Mouse (Mus musculus) gastrocnemius, postnatal 4 days (tissue): ENCODE measurements at regions not wholly inside any gene's neighbourhood (a gene's known extent, or its start where the extent isn't known, plus 50 kb on each side); places are given as distances from the start of the nearest gene placed in this dataset.
A peak's percentile ranks its signal among the peaks of the same experiment; 100 is the strongest.
"Not testable (repeated sequence)": the region's sequence is repeated elsewhere in the genome, so short reads cannot be mapped to it uniquely, and the experiment has no call there.

Source experiments
- DNase-seq, 2 experiments: peaks; one replicate each; pipeline ENCODE4 v3.0.0; 2021 to 2022; ENCODE audit warnings: low spot score in 2 of 2, mixed read lengths in 2 of 2

DNA sequence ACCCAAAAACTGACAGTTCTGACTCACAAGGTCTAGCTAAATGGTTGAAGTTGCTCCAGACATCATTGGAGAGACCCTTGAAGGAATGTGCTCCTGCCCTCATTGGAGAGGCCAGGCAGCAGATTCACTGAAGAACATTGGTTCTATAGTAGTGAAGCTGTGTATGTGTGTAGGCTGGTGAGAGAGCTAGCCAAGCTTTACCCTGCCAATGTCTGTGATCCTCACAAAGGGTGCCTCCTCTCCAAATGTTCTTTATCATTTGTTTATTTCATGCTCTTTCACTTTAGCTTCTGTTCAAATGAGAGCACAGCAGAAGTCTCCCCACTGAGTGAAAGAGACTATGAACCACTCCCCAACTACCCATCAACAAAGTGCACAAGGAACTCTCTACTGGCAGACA, 195.6 kb upstream of the Ctso start:
- no peak for DNase-seq

DNA sequence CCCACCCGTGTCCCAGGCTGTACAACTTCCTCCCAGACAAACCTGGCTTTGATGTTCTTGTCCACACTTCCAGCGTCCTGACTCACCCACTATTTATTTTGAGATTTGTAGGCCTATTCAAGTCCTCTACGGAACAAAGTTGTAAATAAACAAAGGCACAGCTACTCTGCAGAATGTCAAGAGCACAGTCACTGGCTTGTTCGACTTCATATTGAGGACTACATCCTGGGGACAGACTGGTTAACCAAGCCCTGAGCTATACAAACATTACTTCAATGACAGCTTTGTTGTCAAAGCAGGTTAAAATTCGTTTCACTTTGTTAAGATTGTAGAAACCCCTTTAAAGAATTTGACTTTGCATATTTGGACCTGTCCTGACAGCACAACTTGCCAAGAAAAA, 190.3 kb upstream of the Ctso start:
- no peak for DNase-seq

DNA sequence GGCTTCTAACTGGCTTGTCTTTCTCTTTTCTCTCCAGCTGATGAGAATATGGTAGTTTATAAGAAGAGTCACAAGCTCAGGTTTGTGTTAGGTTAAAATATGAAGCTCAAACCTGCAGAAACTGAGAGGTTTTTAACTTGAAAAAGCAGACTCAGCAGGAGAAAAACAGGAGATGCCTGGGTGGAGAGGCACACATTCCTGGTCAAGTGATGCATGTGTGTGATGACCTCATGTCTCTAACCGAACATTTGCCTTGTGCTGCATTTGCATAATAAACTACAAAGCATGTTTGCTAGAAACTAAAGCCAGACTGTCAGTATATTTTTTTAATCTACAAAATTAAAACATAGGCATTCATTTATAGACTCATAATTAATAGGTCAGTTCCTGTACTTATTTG, 182.2 kb upstream of the Ctso start:
- DNase-seq, result no peak

DNA sequence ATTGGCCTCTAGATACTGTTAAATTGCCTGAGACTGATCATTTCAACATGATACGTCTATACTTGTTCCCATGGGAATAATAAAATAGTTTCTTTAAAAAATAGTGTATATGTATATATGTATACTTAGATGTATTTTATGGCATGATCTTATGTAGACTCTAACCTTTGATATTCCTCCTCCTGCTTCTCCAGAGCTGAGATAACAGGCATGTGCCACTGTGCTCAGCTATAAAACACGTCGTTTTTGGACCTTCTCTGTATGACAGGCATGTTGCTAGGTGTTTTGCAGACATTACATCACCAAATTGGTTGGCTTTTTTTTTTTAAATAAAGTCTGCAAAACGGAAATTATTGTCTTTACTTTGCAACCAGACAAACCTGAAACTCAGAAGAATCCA, 179.4 kb upstream of the Ctso start:
- DNase-seq, result no peak

DNA sequence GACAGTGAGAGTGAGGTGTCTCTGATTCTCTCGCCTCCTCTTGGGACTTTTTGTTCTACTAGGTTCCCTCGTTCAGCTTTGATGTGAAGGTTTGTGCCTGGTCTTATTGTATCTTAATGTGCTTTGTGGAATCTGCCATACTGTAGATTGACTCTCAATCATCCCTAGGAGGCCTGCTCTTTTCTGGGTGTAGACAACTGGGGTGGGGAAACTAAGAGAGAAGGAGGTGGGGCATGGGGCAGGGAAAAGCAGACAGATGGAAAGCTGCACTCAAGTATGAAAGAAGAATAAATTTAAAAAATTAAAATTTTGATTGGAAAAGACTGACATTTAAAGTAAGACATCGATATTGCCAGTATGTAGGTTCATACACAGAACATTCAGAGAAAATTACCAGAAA, 172.0 kb upstream of the Ctso start:
- no peak for DNase-seq

DNA sequence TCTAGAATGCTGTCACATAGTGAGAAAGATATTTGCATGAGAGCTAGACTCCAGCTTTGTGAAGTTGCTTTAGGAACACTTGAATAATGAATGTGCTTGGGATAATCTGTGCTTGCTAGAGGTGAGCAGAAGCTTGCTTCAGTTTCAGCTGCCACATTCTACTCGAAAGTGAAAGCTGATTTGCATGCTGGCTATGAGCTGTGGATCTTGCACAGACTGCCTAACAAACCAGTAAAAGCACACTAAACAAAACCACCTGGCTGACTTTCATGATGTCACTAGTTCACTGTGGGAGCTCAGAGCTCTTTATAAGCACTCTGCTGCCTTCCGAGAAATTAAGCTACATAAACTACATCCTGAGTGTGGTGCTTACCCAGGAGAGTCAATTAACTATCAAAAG, 171.5 kb upstream of the Ctso start:
- no peak for DNase-seq

DNA sequence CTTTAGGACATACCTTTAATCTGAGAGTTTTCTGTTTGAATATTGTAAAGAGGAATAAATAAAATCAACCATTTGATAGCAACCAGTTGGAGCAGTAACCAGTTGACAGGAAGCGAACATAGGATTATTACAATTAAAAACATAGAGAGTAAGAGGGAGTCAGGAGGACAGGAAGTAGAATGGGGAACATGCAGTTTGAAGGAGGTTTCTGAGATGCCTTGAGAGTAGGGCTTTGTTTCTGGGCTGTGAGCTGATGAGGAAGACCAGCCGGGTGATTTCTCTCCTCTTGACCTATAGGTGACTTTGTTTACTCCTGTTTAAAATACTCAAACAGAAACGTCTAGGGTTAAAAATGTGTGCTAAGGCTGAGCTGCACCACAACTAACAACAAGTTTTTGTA, 160.6 kb upstream of the Ctso start:
- no peak for DNase-seq

DNA sequence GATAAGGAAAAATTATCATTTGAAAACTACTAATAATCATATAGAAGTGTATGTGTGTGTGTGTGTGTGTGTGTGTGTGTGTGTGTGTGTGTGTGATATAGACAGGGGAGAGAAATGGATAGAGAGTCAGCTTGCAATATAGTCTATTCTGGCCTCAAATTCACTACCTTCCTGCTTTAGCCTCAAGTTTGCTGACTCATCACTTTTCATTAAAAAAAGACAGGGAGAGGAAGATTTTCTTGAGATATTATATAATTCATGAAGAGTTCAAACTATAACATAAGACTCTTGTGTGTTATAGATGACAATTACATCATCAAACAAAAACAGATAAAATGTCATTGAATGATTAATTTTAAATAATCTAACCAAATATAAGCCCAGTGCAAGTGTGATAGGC, 159.4 kb upstream of the Ctso start:
- DNase-seq, result no peak

DNA sequence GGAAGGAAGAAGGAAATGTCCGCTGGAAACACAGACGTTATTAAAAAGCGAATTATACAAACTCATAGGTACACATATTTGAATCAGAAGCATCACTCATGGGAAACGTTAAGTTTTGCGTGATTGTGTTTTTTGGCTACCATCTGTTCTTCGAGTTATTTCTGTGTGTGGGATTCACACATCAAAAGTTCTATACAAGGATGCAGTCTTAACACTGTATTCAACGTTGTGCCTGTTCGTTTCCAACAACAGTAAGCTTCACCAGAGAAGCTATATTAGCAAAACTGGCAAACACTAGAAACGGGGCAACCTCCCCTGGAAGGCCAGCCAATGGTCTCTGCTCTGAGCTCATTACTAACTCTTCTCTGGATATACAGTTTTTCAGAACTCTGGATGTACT, 150.3 kb upstream of the Ctso start:
- DNase-seq, result no peak

DNA sequence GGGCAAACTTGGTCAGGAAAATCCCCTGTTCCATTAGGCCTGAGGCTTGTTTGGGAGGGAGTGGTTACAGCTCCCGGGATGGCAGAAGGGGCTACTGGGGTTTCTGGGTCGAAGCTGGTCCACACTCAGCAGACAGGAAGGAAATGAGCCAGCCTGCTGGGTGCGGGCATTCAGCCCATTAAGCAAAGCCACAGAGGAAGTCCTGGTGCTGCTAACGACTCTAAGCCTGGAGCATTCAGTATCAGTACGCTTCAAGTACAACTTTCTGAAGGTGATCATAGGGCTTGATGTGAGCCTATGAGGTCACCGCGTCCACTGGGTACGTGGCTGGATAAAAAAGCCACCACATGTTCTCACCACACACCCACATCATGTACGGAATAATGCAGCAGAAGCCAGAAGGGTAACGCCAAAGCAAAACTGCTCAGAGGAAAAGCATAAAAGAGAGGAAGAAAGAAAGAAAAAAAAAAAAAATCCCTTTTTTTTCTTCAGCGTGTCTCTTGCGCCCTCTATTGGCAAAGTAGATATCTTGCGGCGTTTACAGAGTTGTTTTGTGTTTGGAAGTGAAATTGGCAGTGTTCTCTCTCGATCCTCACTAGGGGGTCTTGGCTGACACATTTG, 149.4 kb upstream of the Ctso start:
- DNase-seq, result peak in 1 of 2 experiments; percentile 15

DNA sequence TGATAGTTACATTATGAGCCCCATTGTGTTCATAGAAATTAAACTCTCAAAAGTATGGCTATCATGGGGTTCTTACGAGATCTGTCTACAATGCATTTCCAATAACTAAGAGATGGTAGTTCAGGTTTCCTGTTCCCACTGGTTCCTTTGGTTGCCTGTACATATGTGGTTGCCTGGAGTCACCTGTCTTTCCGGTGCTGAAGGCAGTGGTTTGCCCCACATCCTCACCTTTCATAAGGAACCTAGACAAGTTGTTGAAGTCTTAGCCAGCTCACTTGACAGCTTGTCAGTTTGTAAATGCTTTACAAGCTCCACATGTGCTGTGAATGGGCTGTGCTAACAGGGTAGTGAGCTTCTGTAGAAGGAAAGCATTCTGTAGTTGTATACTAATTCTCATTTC, 143.5 kb upstream of the Ctso start:
- DNase-seq, result no peak

DNA sequence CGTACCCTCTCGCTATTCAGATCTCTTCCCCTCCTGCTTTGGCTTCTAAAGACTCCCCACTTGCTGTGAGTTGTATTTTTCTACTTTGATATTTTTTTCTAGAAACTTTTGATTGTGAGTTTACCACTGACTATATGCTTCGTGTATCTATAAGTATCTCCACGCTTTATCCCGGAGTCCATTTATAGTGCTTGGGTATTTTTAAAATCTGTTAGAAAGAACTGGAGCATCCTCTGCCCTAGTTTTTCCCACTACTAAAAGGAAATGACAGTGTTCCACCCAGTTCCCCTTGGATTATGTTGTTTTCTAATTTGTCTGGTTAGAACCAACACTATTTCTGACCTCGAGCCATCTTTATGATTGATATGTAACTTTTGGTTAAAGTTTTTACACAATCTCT, 142.7 kb upstream of the Ctso start:
- no peak for DNase-seq

DNA sequence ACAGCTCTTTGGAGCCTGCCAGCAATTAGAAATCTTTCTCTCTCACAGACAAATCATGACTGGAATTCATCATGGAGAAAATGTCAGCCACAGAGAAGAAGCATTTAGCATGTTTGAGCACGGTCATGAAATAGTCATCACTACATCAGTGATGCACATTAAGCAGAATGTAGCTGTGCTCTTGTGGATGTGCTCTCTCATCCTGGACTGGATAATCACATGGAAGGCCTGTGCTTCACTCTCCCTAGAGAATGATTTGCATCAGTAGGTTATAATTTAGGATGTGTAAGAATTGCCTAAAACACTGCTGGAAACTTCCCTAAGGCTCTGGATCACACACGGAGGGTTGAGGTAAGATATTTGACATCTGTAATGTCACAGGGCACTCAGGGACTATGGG, 130.3 kb upstream of the Ctso start:
- DNase-seq, result no peak

DNA sequence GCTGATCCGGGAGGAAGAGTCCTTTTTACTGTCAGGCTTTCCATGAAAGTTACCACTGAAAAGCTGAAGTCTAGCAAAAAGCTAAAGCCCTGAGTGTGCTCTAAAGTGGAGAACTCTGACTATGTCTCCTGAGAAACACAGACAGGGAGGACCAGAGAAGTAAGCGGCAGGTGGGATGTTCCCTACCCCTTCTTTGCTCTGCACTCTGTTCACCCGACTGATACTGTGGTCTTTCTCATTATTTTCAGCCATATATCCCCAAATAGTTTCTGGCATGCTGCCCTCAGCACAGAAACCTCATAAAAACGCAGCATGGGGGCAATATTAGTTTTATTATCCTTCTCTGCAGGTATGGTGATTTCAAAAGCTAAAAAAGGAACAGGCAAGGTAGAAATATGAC, 126.7 kb upstream of the Ctso start:
- no peak for DNase-seq

DNA sequence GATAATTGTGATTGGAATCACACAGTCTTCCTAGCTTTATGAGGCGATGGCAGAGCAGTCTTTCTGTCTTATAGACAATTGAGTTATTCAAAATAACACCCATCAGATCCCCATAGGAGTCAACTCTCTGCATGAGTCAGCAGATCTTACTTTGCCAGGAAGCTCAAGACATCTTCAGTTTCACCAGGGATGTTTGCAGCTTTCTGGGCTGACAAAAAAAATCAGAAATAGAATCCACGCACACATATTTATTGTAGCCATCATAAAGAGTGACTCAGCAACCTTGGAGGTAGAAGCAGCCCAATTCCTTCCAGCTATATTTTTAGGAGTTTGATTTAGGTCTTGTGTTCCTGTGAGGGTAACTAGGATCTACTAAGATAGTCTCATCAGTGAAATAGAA, 122.8 kb upstream of the Ctso start:
- no peak for DNase-seq

DNA sequence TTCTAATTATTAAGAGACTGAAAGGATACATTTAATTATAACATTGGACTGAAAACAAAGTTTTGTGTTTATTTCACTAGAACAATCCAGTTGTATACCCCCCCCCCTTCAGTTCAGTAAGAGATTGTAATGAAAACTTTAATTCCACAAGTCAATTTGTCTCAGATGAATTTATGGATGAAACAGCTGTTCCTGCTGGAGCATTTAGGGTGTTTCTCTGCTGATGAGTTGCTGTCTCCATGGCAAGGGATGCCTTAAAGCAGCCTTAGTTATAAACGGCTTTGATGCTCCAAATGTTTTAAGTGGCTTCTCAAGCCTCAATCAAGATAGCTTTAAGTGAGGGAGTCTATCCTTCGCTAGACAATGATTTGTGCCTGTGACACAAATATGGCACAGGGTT, 112.1 kb upstream of the Ctso start:
- DNase-seq, result no peak

DNA sequence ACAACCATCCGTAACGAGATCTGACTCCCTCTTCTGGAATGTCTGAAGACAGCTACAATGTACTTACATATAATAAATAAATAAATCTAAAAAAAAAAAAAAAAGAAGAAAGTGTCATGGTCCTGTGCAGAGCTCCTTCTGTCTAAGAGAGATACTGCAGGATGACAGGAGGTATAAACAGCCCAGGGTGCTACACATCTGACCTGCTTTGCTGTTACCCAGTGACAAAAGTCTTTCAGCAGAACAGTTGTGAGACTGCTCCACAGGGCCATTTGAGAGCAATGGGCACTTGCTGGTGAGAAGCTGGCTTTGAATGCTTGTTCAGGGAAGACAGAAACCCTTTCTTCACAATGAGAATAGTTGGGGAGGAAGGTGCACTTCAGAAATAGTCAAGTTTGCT, 102.9 kb upstream of the Ctso start:
- DNase-seq, result no peak

DNA sequence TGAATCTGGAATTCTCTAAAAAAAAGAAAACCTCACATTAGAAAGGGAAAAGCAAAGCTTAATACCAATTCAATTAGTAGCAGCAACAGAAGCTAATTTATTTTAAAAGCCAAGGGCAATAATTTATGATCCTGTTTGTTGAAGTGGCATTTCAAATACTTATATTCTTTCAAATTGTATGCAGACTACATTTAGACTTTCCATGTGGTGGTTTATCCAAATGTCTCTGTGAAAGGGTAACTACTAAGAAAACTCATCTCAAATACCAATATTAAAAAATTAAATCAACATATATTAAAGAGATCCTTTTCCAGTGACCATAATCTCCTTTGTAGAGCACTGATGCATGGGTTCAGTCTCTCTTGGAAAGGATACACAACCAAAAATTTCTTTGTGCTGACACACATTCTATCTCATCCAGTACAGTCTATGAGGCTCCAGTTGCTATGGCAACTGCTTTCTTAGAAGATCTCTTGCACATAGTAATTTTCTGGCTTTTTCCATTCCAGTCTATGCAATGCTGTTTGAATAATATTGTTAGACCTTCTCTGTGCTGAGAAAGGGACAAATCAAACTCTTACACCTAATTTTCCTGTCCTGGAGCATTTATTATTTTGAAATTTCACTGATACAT, 102.3 kb upstream of the Ctso start:
- DNase-seq, result no peak

DNA sequence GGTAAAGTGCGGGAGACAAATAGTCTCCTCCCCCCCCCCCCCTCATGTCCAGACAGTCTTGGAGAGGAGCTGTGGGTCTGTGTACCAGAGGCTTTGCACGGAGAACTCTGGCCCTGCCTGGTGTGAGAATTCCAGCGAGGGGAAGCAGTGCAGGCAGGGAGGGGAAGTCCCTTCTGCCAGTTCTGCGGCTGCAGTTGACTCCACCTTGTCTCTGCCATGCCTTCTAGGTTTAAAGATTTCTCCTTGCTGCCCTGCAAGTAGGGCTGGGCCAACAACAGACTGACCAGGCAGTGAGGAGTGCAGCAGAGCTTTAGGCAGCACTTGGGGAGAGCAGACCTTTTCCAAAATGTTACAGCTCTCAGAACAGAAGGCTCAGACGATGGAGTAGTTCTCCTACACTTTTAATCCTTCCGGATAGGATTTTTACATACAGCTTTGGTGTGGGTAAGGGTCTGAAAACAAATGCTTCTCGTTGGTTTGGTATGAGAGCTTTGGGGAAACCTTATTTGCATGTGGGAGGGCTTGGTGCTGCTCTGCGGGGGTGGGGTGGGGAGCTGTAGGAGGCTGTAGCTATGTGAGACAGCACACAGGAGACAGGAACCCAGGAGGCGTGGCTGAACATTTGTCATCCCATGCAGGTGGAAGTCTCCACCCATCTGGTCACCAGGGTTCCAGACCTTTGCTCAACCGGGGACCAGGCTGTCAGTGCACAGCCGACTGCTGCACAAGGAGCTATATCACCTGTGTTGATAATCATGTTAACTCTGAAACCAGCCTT, 96.8 kb upstream of the Ctso start:
- no peak for DNase-seq

DNA sequence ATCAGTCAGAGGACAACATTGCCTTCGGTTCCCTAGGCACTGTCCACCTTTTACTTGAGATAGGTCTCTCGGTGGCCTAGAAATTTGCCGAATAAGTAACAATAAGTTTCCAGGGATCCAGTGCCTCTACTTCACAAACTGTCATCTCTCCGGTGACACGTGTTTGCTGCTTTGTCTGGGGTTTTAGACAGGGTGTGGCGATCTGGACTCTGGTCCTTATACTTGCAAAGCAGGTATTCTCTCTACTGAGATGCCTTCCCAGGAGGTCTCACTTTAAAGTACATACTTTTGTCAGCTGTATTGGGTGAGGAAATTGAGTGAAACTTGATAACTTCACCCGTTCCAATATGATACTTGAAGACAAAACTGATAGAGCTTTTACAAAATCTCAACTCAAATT, 95.9 kb upstream of the Ctso start:
- DNase-seq, result no peak

DNA sequence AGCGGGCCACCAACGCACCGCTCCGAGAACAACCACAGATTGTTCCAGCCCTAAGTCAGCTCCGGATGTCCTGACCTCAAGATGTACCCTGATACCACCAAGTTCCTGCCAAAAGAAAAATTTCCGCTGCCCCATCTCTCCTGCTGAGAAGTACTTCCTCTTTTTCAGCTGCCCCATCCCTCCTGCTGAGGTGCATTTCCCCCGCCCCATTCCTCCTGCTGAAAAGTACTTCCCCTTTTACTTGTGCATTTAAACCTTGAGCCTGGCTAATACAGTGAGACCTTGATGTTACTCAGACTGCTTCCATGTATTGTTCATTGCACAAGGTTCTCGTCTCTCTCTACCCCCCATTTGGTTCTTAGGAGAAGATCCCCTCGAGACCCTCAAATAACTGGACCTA, 94.3 kb upstream of the Ctso start:
- DNase-seq, result not testable (repeated sequence)

DNA sequence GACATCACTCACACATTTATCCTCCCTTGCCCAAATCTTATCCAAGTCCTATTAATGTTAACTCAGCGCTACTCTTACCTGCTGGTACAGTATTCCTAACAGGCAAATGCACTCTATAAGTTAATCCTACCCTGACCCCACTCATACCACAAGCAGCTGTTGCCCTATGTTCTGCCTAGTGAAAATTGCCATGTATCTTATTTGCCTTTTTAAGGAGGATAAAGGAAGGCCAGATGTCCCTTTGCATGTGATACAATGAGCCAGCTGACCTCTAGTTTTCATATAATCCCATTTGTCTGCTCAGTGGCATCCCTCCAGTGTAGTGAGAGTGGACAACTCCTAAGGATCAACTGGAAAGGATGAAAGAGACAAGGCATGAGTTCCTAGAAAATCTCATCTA, 67.9 kb upstream of the Ctso start:
- no peak for DNase-seq
